Mouse (Mus musculus) testis, postnatal 14 days (tissue): Measurements from ENCODE around the gene Gm5414.

Source experiments
- DNase-seq: peaks from one replicate; pipeline ENCODE4 v3.0.0; 2021; ENCODE audit warnings: low spot score

Gene Gm5414

GRCm38 (mm10) chr15:101627884-101628283 lies at the start of gene Gm5414:
Gm5414 (minus strand) TSS chr15:101628188.
- DNase-seq: no peak

GRCm38 (mm10) chr15:101675978-101676377 lies 48.0 kb upstream of the Gm5414 start:
- no peak for DNase-seq

GRCm38 (mm10) chr15:101652736-101653265 lies 24.8 kb upstream of the Gm5414 start:
- no peak for DNase-seq

- no peak for DNase-seq
Measured at GRCm38 (mm10) chr15:101647280-101647679, 19.3 kb upstream of the Gm5414 start, which contains the start of gene Gm5478. Gm5478 (minus strand) TSS chr15:101647380.

- DNase-seq: no peak
Measured at GRCm38 (mm10) chr15:101599123-101599522, 28.9 kb downstream of the Gm5414 start.

GRCm38 (mm10) chr15:101588216-101588615 lies 39.8 kb downstream of the Gm5414 start:
- no peak for DNase-seq

- peak; percentile 54 for DNase-seq
Measured at GRCm38 (mm10) chr15:101584456-101584855, 43.5 kb downstream of the Gm5414 start.

- no peak for DNase-seq
Measured at GRCm38 (mm10) chr15:101583211-101583965, 44.6 kb downstream of the Gm5414 start.

GRCm38 (mm10) chr15:101581701-101582100 lies 46.3 kb downstream of the Gm5414 start:
- DNase-seq: no peak

GRCm38 (mm10) chr15:101575506-101575905 lies 52.5 kb downstream of the Gm5414 start:
- peak; percentile 49 for DNase-seq
